Comparison of ENCODE assay signal across 9 mouse cellular contexts in genomic region chr10:123013435-123013834, GRCm38 (mm10).
DNase-seq lines count a peak whose midpoint lies in the region; ATAC-seq lines count a peak whose summit lies in the region.
"Had no signal": no experiment of that assay in that cellular context is flagged by ENCODE, and none has a peak within 500 bp of the region (broad histone marks: within the 10 kb centered on the region; RNA-seq: fewer than 3 reads in every experiment).

No protein-coding gene starts in this region.

- H3K9ac ChIP-seq in hindbrain, embryonic 14.5 days = no peak overlapping the region
- peak overlapping the region; percentile 38; the same call in 1 of the 2 replicates for H3K9ac ChIP-seq in neural tube, embryonic 13.5 days

- intact Hi-C loops in left cerebral cortex, postnatal 4 days (cut with DNase I) = no loop called here

- no peaks in the 10 kb centered on the region for H3K27me3 ChIP-seq in hindbrain, embryonic 14.5 days (ENCODE audit: control insufficient read depth, insufficient read depth, low read length)
- no peaks in the 10 kb centered on the region for H3K27me3 ChIP-seq in neural tube, embryonic 13.5 days

- H3K27ac ChIP-seq in hindbrain, embryonic 14.5 days = 0 out of 2 replicates have a peak overlapping the region, but pooled peaks have one; percentile 14
- H3K27ac ChIP-seq in neural tube, embryonic 13.5 days (replicated peaks) = no peak overlapping the region

- H3K4me1 ChIP-seq in hindbrain, embryonic 14.5 days (replicated peaks; ENCODE audit: control insufficient read depth, insufficient read depth, low read length) = no peaks in the 10 kb centered on the region
- no peaks in the 10 kb centered on the region for H3K4me1 ChIP-seq in neural tube, embryonic 13.5 days (replicated peaks)

- no peak for ATAC-seq in hindbrain, embryonic 14.5 days (ENCODE audit: low FRiP score)
- ATAC-seq in neural tube, embryonic 13.5 days (ENCODE audit: low read depth) = no peak

- peak; percentile 16 for DNase-seq in adrenal gland, postnatal 14 days
- no peak for DNase-seq in adrenal gland, postnatal 25 days
- peak; percentile 87 for DNase-seq in left cerebral cortex, postnatal 4 days
- DNase-seq in left cerebral cortex, adult 11 months (ENCODE audit: low spot score) = no peak
- no peak for DNase-seq in hindbrain, embryonic 14.5 days (ENCODE audit: low spot score)
- DNase-seq in MN1 (ENCODE audit: low spot score) = no peak
- no peak for DNase-seq in thymus, adult 18-20 months
- DNase-seq: lung, adult 18-20 months had no signal

- no peak overlapping the region for H3K4me2 ChIP-seq in hindbrain, embryonic 14.5 days (replicated peaks)
- no peak overlapping the region for H3K4me2 ChIP-seq in neural tube, embryonic 13.5 days

- peaks cover 82% of the 10 kb centered on the region for H3K36me3 ChIP-seq in hindbrain, embryonic 14.5 days (replicated peaks; ENCODE audit: control insufficient read depth, insufficient read depth)
- H3K36me3 ChIP-seq in neural tube, embryonic 13.5 days = peaks cover 76% of the 10 kb centered on the region

- 39% methylated on average over 18 of the region's 18 CpGs for WGBS in hindbrain, embryonic 14.5 days
- 36% methylated on average over 18 of the region's 18 CpGs for WGBS in neural tube, embryonic 13.5 days

- H3K9me3 ChIP-seq in hindbrain, embryonic 14.5 days (ENCODE audit: control insufficient read depth, low read length) = no peaks in the 10 kb centered on the region
- no peaks in the 10 kb centered on the region for H3K9me3 ChIP-seq in neural tube, embryonic 13.5 days

- H3K4me3 ChIP-seq in hindbrain, embryonic 14.5 days (replicated peaks; ENCODE audit: low read length) = no peak overlapping the region
- no peak overlapping the region for H3K4me3 ChIP-seq in neural tube, embryonic 13.5 days

Comparison
In these comparisons a context has a peak if more than half of its experiments do, and no peak if none do; other contexts are left out.
1. DNase-seq: peak in adrenal gland, postnatal 14 days (single experiment) and left cerebral cortex, postnatal 4 days (single experiment); none in adrenal gland, postnatal 25 days (single experiment), left cerebral cortex, adult 11 months (single experiment), hindbrain, embryonic 14.5 days (single experiment), MN1 (single experiment) and thymus, adult 18-20 months (0 of 2).